Mouse (Mus musculus) adrenal gland, adult (tissue): ENCODE data around the gene Mrpl37.
A peak's percentile ranks its signal among the peaks of the same experiment; 100 is the strongest.

Source experiments
- DNase-seq, 2 experiments: peaks; one replicate each; pipeline ENCODE4 v3.0.0; 2022 to 2023; ENCODE audit warnings: low spot score in 1 of 2; ENCODE audit not compliant: inconsistent age in 2 of 2

Gene Mrpl37

DNA sequence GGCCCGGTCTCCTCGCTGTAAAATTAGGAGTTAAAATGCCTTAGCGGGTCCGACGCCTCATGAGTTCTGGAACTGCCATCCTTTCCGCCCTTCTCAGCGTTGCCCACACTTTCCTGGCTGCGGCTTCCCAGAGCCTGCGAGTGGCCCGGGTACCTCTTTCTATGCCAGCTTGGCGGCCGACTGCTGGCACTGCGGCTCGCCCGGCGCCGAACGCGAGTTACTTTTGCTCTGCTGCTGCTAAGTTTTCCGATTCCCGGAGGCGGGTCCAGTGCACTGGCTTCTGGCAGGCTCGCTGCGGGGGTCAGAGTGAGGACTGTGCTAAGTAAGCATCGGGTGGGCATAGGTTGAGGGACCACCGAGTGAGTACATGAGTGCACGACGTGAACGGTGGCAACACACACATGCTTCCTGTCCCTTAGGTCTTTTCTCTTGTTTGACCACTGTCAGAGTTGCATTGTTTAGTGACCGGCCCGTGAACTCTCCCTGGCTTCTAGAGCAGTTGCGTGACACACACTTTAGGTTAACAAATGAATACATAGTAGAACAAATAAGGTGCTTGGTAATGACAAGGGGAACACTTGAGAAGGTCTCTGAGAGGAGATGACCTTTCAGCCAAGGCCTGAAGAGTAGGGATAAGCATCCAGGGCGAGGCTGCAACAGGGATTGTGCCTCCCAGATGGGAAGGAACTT, 628 bp upstream of the Mrpl37 start:
- peak in 1 of 2 experiments; percentile 62 for DNase-seq

DNA sequence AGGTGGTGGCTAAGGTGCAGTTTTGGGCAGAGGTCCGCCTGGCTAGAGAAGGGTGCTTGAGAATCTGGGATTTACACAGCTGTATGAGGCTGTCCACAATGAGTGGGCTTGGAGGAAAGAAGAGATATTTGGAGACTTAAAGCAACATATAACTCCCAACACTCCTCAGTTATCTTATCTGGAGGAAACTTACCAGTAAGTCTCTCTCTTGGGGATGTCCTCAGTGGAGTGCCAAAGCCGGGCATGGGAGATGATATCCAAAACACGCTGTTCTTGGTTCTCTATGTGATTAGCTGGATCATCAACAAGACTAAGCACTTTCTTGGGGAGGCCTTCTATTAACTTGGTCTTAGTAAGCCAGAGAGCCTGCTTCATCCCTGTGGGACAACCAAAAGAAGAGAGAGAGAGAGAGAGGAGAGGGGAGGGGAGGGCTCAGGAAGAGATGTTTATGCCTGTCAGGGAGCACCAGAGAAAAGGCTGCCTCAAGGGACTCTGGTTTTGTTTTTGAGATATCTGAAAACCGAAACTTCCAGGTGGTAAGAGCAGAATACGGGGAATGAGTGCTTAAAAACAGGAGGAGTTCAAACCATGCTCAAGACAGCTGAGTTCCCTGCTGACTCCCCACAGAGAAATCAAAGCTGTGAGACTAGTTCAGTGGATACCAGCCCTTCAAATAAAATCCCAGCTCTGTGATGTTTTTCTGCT, 2.1 kb downstream of the Mrpl37 start:
- no peak for DNase-seq

DNA sequence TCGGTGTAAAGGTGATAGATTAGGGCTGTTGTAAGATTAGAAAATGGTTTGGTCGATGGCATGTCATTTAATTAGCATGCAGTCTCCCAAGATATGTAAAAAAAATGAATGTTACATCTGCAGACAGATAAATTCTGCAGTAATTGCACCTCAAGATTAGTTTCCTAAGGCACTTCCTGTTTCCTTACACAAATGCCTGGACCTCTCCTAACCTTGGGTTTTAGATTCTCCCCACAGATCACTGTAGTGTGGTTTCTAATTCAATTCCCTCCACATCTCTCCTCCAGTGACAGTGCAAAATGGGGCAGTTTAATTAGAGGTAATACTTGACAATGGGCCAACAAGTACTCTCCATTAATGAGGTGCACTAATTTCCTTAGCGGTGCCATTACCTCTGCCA, 3.5 kb downstream of the Mrpl37 start:
- no peak for DNase-seq

DNA sequence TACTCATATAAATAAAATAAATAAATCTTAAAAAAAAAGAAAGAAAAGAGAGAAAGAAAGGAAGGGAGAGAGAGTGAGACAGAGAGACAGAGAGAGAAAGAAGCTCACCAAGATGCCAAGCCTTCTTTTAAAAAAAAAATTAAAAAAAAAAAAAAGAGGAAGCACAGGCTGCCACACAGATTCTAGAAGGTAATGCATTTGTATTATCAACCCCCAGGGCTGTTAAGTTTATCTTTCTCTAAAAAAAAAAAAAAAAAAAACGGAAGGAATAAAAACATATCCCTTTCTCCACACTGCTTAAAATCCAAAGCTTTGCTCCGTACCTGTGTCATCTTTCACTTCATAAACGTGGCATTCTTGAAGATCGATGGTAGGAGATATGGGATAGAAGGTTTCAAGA, 5.1 kb downstream of the Mrpl37 start:
- DNase-seq, result no peak

DNA sequence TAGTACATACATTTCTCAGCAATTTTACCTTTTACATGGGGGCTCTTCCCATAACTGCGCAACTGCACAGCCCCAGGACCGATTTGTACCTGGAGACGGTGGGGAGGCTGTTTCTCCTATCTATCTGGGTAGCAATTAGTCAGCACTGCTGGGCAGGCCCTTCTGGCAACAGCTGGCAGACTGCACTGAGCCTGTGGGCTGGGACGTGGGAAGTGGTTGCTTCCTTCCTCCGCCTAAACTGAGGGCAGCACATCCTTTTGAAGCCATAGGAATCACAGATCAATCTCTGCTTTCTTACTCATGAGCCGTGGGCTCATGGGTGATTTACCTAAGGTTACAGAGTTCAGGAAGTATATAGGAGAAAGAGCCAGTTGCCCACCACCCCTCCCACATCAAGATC, 7.9 kb downstream of the Mrpl37 start:
- no peak for DNase-seq

DNA sequence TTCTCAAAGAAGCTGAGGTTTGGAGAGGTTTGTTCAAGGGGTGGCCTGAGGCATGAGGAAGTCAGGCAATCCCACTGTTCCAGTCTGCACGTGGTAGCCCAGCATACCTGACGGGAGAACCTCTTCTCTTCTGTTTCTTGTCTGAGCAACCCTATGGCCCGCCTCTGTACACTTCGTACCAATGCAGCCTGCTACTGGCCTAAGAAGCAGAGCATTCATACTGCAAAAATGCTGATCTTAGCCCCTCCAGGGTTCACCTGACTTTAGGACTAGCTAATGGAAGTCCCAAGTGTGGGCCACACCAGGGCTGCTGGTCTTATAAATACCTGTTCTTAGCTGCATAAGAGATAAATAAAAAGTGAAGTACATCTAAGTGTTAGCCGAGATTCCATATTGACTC, 8.3 kb downstream of the Mrpl37 start:
- no peak for DNase-seq

DNA sequence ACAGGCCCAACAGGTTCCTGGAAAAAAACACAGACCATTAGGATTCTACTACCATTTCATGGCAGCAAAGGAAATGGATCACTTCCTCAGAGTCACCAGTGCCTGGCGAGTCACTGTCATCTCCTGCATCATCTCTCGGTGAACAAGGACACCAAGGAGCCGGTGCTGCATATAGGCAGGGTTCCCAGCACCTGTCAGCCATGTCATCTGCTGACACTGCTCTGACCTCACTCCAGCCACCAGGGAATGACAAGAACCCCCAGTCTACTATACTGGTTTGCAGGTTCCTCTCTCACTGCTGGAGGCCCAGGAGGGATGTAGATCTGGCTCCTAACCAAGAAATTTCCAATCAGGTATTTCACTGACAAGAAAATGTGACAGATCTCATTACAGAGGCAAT, 10.6 kb downstream of the Mrpl37 start:
- DNase-seq, result no peak

DNA sequence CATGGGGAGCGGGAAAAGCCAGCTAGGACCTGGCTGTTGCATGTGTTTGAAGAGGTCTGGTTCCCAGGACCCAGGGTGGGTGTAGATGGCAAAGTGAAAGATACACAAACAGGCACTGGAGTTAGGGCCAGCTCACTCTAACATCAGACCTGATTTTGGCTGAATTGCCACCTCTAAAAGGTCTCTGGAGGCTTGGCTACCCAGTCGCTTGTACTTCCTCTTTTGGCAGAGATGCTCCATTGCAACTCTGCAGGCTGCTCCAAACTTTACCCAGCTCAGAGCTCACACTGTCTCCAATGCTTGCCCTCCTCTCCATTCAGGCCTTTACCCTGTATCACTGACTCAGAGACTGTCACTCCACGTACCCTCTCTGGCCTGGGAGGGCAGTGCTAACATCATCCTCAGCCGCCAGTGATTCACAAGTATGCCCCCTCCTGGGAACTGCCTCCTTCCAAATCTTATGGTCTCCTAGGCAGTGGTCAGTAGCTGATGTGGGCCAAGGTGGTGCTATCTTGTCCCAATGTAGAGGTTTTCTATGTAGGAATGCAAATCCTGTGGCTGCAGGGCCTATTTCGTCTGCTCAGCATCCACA, 13.6 kb downstream of the Mrpl37 start:
- DNase-seq, result peak; percentile 63

DNA sequence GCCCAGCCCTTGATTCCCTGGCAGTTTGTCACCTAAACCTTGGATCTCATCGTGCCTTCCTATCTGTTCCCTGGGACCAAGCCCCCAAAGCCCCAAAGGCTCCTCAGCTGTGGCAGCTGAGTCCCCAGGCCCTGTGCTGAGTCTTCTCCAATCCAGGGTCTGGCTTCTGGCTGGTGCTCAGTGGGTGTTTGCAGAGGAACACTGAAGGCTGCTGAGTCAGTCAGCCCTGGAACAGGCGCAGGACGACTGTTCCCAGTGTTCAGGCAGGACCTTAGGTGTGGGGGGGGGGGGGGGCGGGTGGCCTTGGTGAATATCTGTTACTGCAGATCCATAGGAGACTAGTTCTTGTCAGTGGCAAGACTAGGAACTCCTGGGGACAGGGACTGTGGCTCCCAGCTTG, 14.8 kb downstream of the Mrpl37 start:
- peak; percentile 63 to 68 for DNase-seq

DNA sequence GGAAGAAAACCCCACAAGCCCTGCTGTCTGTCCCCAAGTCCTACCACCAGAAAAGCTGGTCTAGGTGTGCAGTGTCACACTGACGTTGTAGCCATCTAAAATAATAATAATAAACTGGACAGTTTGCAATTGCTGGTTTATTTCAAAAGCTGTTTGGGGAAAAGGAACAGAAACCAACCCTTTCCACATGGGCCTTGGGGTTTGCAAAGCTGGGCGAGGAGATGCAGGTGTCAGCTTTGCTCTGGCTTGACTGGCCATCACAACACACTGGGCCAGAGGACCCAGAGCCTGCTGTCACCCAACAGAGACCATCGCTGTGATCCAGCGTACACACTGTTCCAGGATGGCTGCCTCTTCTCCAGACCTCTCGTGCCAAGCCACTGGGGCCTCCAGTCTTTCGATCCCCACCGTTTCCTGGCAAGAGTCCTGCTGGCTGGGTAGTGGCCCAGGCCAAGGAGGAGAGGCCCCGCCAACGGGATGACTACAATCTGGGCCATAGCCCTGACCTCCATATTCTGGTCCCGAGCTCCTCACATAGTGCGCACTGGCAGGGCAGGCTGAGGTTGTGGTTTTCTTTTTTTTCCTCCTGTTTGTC, 18.0 kb downstream of the Mrpl37 start:
- DNase-seq, result peak; percentile 50 to 86

DNA sequence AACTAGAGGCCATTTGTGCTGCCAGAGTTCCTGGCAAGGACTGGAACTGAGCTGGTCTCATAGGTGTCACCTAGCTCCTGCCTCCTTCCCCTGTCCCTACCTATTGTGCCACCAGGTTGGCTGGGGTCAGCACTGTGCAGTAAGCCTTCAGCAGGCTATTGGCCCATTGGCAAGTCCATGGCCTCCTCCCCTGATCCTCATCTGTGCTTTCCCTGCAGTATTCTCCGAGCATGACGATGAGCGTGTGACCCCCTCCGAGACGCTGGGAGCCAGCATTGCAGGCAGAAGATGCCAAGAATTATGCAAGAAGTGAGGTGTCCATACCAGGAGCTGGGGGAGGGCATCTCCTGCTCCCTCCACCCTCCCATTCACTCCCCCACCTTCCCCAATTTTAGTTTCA, 18.9 kb downstream of the Mrpl37 start:
- DNase-seq, result no peak

DNA sequence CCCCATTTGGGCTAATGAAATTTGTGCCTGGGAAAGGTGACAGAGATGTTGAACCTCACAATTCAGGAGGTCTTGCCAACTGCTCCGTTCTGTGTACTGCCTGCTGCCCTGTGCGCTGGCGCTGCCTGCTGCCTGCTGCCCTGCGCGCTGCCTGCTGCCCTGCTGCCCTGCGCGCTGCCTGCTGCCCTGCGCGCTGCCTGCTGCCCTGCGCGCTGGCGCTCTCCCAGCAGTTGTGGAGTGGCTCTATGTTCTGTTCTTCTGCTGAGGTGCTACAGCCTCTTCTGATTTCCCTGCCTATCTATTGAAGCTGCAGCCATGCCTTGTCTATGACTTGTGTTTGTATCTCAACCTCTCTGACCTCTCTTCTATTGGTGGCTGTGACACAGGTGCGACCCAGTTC, 21.5 kb downstream of the Mrpl37 start:
- no peak for DNase-seq

DNA sequence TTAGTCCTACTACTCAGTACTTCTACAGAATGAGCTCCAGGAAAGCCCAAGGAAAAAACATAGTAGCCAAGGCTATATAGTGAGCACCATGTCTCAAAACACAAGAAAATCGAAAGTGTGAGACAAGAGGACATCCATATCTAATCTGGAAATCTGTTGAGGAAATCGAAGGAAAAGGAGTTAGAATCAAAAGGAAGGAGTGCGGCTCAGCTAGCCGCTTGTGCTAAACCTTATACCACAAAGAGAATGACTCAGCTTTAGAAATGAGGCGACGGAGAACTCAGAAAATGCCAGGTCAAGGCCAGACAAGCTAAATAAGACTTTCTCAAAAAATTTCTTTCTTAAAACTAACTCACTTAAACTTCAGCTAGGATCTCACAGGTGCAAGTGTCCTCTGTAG, 24.4 kb downstream of the Mrpl37 start:
- peak in 1 of 2 experiments; percentile 73 for DNase-seq

DNA sequence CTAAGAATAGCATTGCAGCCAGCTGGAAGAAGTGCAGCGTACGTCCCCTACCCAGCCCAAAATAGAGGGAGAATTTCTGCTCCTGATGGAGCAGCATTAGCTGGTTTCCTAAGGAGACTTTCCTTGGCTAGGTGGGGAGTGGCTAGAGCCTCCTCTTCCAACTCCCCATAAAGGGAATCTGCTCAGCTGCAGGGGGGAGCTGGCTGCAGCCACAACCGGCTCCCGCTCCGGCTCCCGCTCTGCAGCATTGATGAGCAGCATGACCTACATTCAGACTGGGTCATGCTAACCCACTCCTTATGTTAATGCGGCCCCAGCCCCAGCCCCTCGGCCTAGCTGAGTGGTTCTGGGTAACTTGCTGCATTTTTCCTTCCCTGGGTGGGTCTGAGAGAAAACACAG, 27.4 kb downstream of the Mrpl37 start:
- DNase-seq, result no peak

DNA sequence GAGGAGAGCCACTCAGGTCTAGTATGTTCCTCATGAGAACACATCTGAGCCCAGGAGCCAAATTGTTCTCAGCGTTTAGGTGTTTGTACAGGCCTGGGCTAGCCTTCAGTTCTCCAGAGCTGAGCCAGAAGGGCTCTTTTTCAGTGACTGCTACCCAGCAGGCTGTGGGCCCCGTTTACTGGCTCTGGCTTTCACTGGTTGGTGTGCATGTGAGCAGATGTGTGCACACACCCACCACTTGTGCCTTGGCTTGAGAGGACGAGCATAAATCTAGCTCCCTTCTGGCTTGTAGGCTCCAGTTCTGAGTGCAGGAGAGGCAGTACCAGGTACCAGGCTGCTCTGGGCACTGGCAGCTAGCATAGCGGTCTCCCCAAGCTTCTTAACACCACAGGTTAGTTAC, 28.4 kb downstream of the Mrpl37 start:
- DNase-seq, result no peak

DNA sequence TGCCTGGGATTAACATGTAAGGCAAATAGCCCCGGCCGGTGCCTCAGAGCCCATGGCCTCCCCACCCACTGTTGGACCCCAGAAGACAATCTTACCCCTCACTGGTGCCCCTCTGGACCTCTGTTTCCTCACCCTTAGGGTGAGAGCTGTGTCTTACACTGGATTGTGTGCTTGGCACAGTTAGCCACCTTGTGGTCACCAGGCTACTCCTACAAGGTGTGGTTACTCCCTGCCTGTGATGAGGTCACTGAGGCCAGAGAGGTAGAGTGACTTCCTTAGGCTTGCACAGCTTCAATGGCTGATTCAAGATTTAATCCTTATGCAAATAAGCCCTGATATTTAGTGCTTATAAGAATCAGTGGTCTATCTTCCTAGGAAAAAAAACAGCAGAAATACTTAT, 29.7 kb downstream of the Mrpl37 start:
- no peak for DNase-seq

DNA sequence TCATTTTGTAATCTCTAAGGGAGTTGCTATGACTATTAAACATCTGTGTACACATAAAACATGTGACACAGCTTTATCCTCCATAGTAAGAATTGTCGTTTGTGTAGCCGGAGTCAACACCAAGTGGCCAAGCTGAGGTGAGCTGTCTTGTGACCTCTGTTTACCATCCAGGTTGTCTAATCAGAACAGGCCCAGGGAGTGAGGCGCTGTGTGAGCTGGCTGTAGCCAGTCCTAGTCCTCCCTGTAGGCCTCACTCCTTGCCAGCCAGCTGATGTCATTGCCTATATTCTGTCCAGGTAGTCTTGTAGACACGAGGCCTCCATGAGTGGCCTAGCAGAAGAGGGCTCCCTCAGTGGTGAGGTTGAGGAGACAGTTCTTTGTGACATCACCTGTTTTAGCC, 31.0 kb downstream of the Mrpl37 start:
- DNase-seq, result no peak

DNA sequence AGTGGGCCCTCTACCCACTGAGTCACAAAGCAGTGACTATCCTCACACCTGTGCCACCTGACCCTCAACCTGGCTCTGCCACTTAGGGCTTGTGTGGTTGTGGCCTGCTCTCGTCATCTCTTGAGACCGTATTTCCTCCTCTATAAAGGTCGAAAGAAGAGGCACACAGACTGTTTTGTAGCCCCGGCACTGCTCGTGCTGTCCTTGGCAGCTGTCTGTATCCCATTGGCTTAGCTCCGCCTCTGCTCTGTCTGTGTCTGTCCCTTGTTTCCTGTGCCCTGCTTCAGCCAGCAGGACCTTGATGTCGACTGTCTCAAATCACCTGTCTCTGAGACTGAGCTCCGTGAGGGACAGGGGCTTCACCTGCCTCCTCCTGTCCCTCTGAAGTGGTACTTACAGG, 40.2 kb downstream of the Mrpl37 start:
- DNase-seq, result peak; percentile 62 to 70

DNA sequence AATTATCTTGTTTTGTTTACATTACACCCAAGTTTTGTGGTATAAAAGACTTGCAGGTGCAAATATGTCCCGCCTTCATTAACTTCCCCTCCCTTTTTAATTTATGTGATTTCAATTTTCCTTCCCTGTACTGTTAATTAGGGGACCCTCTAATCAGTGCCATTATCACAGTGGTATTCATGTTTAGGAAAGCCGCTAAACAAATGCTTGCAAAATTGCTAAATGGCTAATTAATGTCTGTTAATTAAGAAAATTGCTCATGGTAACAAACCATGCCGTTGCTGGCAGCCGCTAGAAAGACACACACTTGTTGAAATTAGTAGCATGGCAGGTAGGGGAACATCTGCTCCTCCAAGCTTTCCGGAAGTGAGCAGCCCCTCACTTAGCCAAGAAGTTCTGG, 41.3 kb downstream of the Mrpl37 start:
- no peak for DNase-seq

DNA sequence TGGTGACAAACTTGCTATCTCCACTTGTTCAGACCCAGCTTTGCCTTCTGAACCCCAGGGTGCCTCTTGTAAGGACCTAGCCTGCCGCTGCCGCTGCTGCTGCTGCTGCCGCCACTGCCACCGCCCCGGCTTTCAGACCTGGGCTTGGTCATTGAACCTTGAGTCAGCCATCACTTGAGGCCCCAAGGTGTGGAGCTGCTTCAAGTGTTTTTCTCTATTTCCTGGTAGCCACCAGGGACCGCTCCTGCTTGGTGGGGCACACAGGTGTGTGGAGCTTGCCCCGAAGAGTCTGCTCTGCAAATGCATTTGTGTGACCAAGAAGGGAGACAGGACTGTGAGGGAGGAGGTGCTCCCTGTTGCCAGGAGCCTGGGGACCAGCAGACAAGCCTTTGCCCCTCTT, 41.8 kb downstream of the Mrpl37 start:
- no peak for DNase-seq

DNA sequence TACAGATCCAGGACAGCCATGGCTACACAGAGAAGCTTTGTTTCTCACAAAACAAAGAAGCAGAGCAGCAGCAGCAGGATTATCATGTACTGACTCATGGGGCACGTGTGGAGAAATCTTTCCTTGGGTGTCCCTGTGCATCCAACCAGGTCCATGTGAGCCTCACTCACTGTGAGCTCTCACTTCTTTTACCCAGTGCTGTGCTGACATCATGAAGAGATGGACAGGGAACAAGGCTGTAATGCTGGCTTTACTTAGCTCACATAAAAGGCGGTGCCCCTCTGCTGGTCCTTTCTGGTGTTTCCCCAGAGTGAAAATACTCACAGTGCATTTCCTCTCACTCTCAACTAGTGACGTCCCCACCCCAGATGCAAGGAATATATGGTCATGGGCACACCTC, 45.2 kb downstream of the Mrpl37 start:
- no peak for DNase-seq
